Mouse (Mus musculus): ENCODE results near the gene Ano2.

Ano2 gene

GRCm38 (mm10) chr6:125743203-125744100, 53.2 kb downstream of the Ano2 start:
- no peak for DNase-seq (ENCODE audit: low spot score)

GRCm38 (mm10) chr6:125747322-125747930, 57.2 kb downstream of the Ano2 start:
- no peak for DNase-seq (ENCODE audit: low spot score)

GRCm38 (mm10) chr6:125748646-125749045, 58.4 kb downstream of the Ano2 start:
- DNase-seq (ENCODE audit: low spot score): no peak

GRCm38 (mm10) chr6:125762851-125763519, 72.8 kb downstream of the Ano2 start:
- no peak for DNase-seq (ENCODE audit: low spot score)

GRCm38 (mm10) chr6:125773256-125773655, 83.0 kb downstream of the Ano2 start:
- no peak for DNase-seq (ENCODE audit: low spot score)

- DNase-seq (ENCODE audit: low spot score): no peak
Measured at GRCm38 (mm10) chr6:125776291-125776690, 86.1 kb downstream of the Ano2 start.

- no peak for DNase-seq (ENCODE audit: low spot score)
Measured at GRCm38 (mm10) chr6:125802954-125803353, 112.7 kb downstream of the Ano2 start.

- no peak for DNase-seq (ENCODE audit: low spot score)
Measured at GRCm38 (mm10) chr6:125803364-125804011, 113.3 kb downstream of the Ano2 start.

GRCm38 (mm10) chr6:125808996-125809649, 118.9 kb downstream of the Ano2 start:
- no peak for DNase-seq (ENCODE audit: low spot score)

GRCm38 (mm10) chr6:125811395-125811794, 121.2 kb downstream of the Ano2 start:
- no peak for DNase-seq (ENCODE audit: low spot score)

- DNase-seq (ENCODE audit: low spot score): no peak
Measured at GRCm38 (mm10) chr6:125838121-125838520, 147.9 kb downstream of the Ano2 start.

- DNase-seq (ENCODE audit: low spot score): no peak
Measured at GRCm38 (mm10) chr6:125841284-125841683, 151.1 kb downstream of the Ano2 start.

- DNase-seq (ENCODE audit: low spot score): no peak
Measured at GRCm38 (mm10) chr6:125851196-125851595, 161.0 kb downstream of the Ano2 start.

GRCm38 (mm10) chr6:125858294-125858693, 168.1 kb downstream of the Ano2 start:
- DNase-seq (ENCODE audit: low spot score): no peak

- no peak for DNase-seq (ENCODE audit: low spot score)
Measured at GRCm38 (mm10) chr6:125868516-125868915, 178.3 kb downstream of the Ano2 start.

- no peak for DNase-seq (ENCODE audit: low spot score)
Measured at GRCm38 (mm10) chr6:125871482-125871881, 181.3 kb downstream of the Ano2 start.

GRCm38 (mm10) chr6:125874742-125875141, 184.5 kb downstream of the Ano2 start:
- no peak for DNase-seq (ENCODE audit: low spot score)

- no peak for DNase-seq (ENCODE audit: low spot score)
Measured at GRCm38 (mm10) chr6:125876884-125877283, 186.7 kb downstream of the Ano2 start.

GRCm38 (mm10) chr6:125878671-125879070, 188.5 kb downstream of the Ano2 start:
- no peak for DNase-seq (ENCODE audit: low spot score)

- no peak for DNase-seq (ENCODE audit: low spot score)
Measured at GRCm38 (mm10) chr6:125879306-125879705, 189.1 kb downstream of the Ano2 start.

- no peak for DNase-seq (ENCODE audit: low spot score)
Measured at GRCm38 (mm10) chr6:125888596-125888995, 198.4 kb downstream of the Ano2 start.

GRCm38 (mm10) chr6:125894340-125894739, 204.1 kb downstream of the Ano2 start:
- no peak for DNase-seq (ENCODE audit: low spot score)
